Mouse (Mus musculus) lung, postnatal 14 days (tissue): ENCODE data around the gene Sprr2i.

Source experiments
- DNase-seq: peaks from one replicate; pipeline ENCODE4 v3.0.0; 2021

Sprr2i gene

GRCm38 (mm10) chr3:92407691-92408090 lies at the start of gene Sprr2i:
Gene Sprr2i (plus strand): TSS chr3:92407991.
- no peak for DNase-seq

- DNase-seq: no peak
Observed at GRCm38 (mm10) chr3:92361619-92362018, 46.2 kb upstream of the Sprr2i start.

GRCm38 (mm10) chr3:92364887-92365286 lies 42.9 kb upstream of the Sprr2i start, which contains the start of gene Sprr2f:
Gene Sprr2f (plus strand): TSS chr3:92365187.
- DNase-seq: no peak

- no peak for DNase-seq
Observed at GRCm38 (mm10) chr3:92373613-92374012, 34.2 kb upstream of the Sprr2i start.

GRCm38 (mm10) chr3:92385385-92385784 lies 22.4 kb upstream of the Sprr2i start, which contains the start of gene Sprr2h:
Gene Sprr2h (plus strand): TSS chr3:92385685.
- DNase-seq: no peak

GRCm38 (mm10) chr3:92394301-92394700 lies 13.5 kb upstream of the Sprr2i start:
- DNase-seq: no peak

- DNase-seq: no peak
Observed at GRCm38 (mm10) chr3:92417782-92418181, 10.0 kb downstream of the Sprr2i start, which contains the start of gene Sprr2j-ps. Gene Sprr2j-ps (plus strand): TSS chr3:92418082.

GRCm38 (mm10) chr3:92429323-92429722 lies 21.5 kb downstream of the Sprr2i start, which contains the start of gene Gm9774:
Gene Gm9774 (minus strand): TSS chr3:92429423.
- no peak for DNase-seq

- no peak for DNase-seq
Observed at GRCm38 (mm10) chr3:92432282-92432681, 24.5 kb downstream of the Sprr2i start, which contains the start of gene Sprr2k. Gene Sprr2k (plus strand): TSS chr3:92432582.

GRCm38 (mm10) chr3:92438689-92439088 lies 30.9 kb downstream of the Sprr2i start, which contains the start of gene Sprr1b:
Gene Sprr1b (minus strand): TSS chr3:92438789.
- no peak for DNase-seq

GRCm38 (mm10) chr3:92440177-92440576 lies 32.4 kb downstream of the Sprr2i start:
- no peak for DNase-seq

GRCm38 (mm10) chr3:92455151-92455550 lies 47.4 kb downstream of the Sprr2i start:
- DNase-seq: no peak

- no peak for DNase-seq
Observed at GRCm38 (mm10) chr3:92458620-92459019, 50.8 kb downstream of the Sprr2i start, which contains the start of gene Sprr3. Gene Sprr3 (minus strand): TSS chr3:92458720.
